Mouse (Mus musculus) heart, postnatal 0 days (tissue): Measurements from ENCODE around the gene Ptprcap. TPM values are rescaled to one million over a fixed set of nuclear protein-coding genes. Genes with fewer than 3 reads are reported as not detected.
A peak's percentile ranks its signal among the peaks of the same experiment; 100 is the strongest.

Source experiments
- ATAC-seq: fragments of 200-750 bp; cut with Nextera tagmentation; 2 replicates; pipeline ENCODE4 v1.8.0; 2017; ENCODE audit warnings: low read depth, moderate number of reproducible peaks, moderate library complexity; ENCODE audit not compliant: insufficient read depth
- DNase-seq: peaks from one replicate; pipeline ENCODE4 v3.0.0-alpha.2; 2016; ENCODE audit warnings: low spot score
- H3K27ac ChIP-seq: fragments of 300-500 bp; sonication (generic); 2 replicates; pipeline ENCODE4 v1.5.1; 2014; ENCODE audit warnings: low read depth, mild to moderate bottlenecking
- H3K27me3 ChIP-seq: fragments of 300-500 bp; sonication (generic); 2 replicates; pipeline ENCODE4 v1.6.1; 2014; ENCODE audit warnings: low read length, mixed read lengths; ENCODE audit not compliant: control insufficient read depth, insufficient read depth
- H3K36me3 ChIP-seq: fragments of 300-500 bp; sonication (generic); replicated peaks from 2 replicates; pipeline ENCODE4 v1.6.1; 2014; ENCODE audit warnings: low read length, mixed read lengths; ENCODE audit not compliant: control insufficient read depth, insufficient read depth
- H3K4me1 ChIP-seq: fragments of 300-500 bp; sonication (generic); 2 replicates; pipeline ENCODE4 v1.6.1; 2014; ENCODE audit warnings: antibody characterized with exemption; ENCODE audit not compliant: control insufficient read depth, insufficient read depth
- H3K4me2 ChIP-seq: fragments of 300-500 bp; sonication (generic); 2 replicates; pipeline ENCODE4 v1.6.1; 2014; ENCODE audit warnings: low read depth, mild to moderate bottlenecking, low read length, moderate library complexity
- H3K4me3 ChIP-seq: fragments of 300-500 bp; sonication (generic); 2 replicates; pipeline ENCODE4 v1.5.1; 2014; ENCODE audit warnings: low read depth, low read length
- H3K9ac ChIP-seq: fragments of 300-500 bp; sonication (generic); replicated peaks from 2 replicates; pipeline ENCODE4 v1.6.1; 2014; ENCODE audit warnings: low read depth, low read length, mixed read lengths
- H3K9me3 ChIP-seq: fragments of 300-500 bp; sonication (generic); replicated peaks from 2 replicates; pipeline ENCODE4 v1.6.1; 2016; ENCODE audit warnings: low read length; ENCODE audit not compliant: control insufficient read depth
- CTCF ChIP-seq: IDR thresholded peaks from 2 replicates; pipeline ENCODE4 v1.5.1; 2016; ENCODE audit warnings: antibody characterized with exemption, control low read depth, low read depth
- EP300 ChIP-seq: IDR thresholded peaks from 2 replicates; pipeline ENCODE4 v1.6.1; 2016; ENCODE audit warnings: antibody characterized with exemption, low read depth
- WGBS: fragments of 180-500 bp; shearing (Covaris S2); extraction: QIAGEN DNeasy Blood & Tissue Kit; methylation state at CpG from one replicate; pipeline ENCODE4 v1.1.7; 2014; 5-methylcytosine and 5-hydroxymethylcytosine counted together
- polyA plus RNA-seq: library from polyadenylated mRNA; unstranded; fragments of >200 nt; fragmentation: Nextera tagmentation; extraction: Ambion mirVana; gene quantifications from 2 replicates; pipeline ENCODE4 v1.2.1, GENCODE M21; 2015
- total RNA-seq: library from RNA; depleted of rRNA; stranded (reverse); fragments of >200 nt; gene quantifications from 2 replicates; pipeline ENCODE4 v1.2.3, GENCODE M21; 2014; ENCODE audit warnings: low replicate concordance

The Ptprcap gene
- total and polyA plus RNA-seq, 2 experiments from 2014 or later: 0.46 TPM; not detected in 1

DNA sequence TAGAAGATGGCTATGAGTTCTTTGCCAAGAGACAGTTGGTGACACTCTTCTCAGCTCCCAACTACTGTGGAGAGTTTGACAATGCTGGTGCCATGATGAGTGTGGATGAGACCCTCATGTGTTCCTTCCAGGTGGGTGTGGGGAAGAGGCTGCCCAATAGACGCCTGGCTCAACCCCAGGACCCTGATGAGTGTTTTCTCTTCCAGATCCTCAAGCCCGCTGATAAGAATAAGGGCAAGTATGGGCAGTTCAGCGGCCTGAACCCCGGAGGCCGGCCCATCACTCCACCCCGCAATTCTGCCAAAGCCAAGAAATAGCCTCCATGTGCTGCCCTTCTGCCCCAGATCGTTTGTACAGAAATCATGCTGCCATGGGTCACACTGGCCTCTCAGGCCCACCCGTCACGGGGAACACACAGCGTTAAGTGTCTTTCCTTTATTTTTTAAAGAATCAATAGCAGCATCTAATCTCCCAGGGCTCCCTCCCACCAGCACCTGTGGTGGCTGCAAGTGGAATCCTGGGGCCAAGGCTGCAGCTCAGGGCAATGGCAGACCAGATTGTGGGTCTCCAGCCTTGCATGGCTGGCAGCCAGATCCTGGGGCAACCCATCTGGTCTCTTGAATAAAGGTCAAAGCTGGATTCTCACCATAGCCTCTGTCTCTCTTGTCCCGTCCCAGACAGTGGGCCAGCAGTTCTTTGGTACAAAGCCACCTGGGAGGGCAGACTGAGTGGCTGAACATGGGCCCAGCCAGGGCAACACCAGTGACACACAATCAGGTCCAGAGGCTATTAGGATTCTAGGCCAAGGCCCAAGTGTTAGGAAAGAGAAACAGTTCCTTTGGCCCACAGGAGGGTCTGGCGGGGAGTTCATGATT lies 41.6 kb downstream of the Ptprcap start:
- no peak overlapping the region for H3K9ac ChIP-seq
- no peak overlapping the region for H3K4me3 ChIP-seq
- no peak overlapping the region for H3K27ac ChIP-seq
- TF ChIP-seq EP300 (no peak), CTCF (no peak)
- peaks cover 62% of the 10 kb centered on the region for H3K36me3 ChIP-seq
- 73% methylated on average over 12 of the region's 12 CpGs for WGBS
- H3K9me3 ChIP-seq: no peaks in the 10 kb centered on the region
- peaks cover 15% of the 10 kb centered on the region for H3K4me1 ChIP-seq
- DNase-seq (no peak), ATAC-seq (no peak)
- no peaks in the 10 kb centered on the region for H3K27me3 ChIP-seq
- no peak overlapping the region for H3K4me2 ChIP-seq

DNA sequence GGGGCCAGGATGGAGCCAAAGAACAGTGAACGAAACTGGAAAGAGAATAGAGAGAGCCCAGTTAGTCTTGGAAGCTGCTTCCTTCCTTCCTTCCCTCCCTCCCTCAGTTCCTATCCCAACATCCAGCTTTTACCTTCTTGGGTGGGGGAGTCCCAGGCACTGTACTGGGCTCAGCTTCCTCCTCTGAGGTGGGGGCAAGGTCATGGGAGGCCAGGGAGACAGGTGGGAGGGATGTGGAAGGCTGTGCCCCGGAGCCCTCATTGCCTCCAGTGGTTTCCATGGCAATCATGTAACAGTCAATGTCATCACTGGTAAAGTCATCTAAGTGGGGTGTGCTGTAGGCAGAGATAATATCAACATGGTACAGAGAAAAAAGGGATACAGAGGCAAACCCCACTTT lies 42.6 kb downstream of the Ptprcap start:
- TF ChIP-seq CTCF: no peak
- no peak for TF ChIP-seq EP300
- H3K27ac ChIP-seq: no peak overlapping the region
- ATAC-seq (no peak), DNase-seq (no peak)
- peaks cover 23% of the 10 kb centered on the region for H3K4me1 ChIP-seq
- H3K36me3 ChIP-seq: peaks cover 65% of the 10 kb centered on the region
- H3K4me3 ChIP-seq: no peak overlapping the region
- H3K27me3 ChIP-seq: no peaks in the 10 kb centered on the region
- no peak overlapping the region for H3K9ac ChIP-seq
- H3K9me3 ChIP-seq: no peaks in the 10 kb centered on the region
- 46% methylated on average over 2 of the region's 2 CpGs for WGBS
- H3K4me2 ChIP-seq: no peak overlapping the region

DNA sequence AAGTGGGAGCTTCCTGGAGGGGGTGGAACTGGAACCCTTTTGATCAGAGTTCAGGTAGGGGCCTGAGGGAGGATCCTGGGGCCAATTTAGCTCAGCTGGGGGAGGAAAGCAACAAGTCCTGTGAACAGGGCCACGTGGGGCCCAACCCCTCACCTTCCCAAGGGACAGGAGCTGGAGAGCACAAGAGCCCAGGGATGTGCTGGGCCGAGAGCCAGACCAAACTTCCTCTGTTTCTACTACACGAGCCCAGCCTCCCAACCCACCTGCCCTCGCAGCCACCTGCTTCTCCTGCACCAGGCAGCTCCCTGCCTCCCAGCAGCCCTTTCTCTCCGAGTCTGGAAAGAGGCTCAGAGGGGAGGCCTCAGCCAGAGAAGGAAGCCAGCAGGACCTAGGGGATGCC lies 43.1 kb downstream of the Ptprcap start:
- Histone ChIP-seq H3K27me3 (no peaks in the 10 kb centered on the region), H3K9me3 (no peaks in the 10 kb centered on the region), H3K4me2 (no peak overlapping the region), H3K36me3 (peaks cover 65% of the 10 kb centered on the region), H3K4me3 (no peak overlapping the region), H3K27ac (no peak overlapping the region), H3K4me1 (peaks cover 20% of the 10 kb centered on the region), H3K9ac (no peak overlapping the region)
- ATAC-seq (no peak), DNase-seq (no peak)
- 29% methylated on average over 5 of the region's 5 CpGs for WGBS
- TF ChIP-seq EP300 (no peak), CTCF (no peak)

DNA sequence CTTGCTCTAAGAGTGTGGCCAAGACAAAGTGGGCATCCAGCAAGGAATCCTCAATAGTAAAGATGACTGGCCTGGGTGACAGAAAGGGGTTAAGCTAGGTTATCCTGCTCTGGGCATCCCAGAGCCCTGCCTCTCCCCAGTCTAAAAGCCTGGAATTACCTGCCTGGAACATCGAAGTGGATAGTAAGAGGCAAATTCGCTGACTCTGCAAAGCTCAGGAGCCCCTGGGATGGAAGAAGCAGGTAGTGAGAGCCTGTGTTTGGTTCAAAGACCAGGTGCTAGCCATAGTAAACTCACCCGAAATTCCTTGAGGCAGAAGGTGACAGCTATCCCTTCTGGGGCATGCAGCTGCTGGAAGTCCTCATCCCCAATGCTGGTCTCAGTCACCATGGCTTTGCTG lies 43.8 kb downstream of the Ptprcap start:
- H3K27me3 ChIP-seq: no peaks in the 10 kb centered on the region
- H3K4me1 ChIP-seq: peaks cover 22% of the 10 kb centered on the region
- H3K4me2 ChIP-seq: no peak overlapping the region
- H3K4me3 ChIP-seq: no peak overlapping the region
- H3K27ac ChIP-seq: no peak overlapping the region
- TF ChIP-seq EP300: no peak
- no peak for TF ChIP-seq CTCF
- no peak overlapping the region for H3K9ac ChIP-seq
- H3K36me3 ChIP-seq: peaks cover 65% of the 10 kb centered on the region
- ATAC-seq: no peak
- 62% methylated on average over 3 of the region's 3 CpGs for WGBS
- no peak for DNase-seq
- H3K9me3 ChIP-seq: no peaks in the 10 kb centered on the region

DNA sequence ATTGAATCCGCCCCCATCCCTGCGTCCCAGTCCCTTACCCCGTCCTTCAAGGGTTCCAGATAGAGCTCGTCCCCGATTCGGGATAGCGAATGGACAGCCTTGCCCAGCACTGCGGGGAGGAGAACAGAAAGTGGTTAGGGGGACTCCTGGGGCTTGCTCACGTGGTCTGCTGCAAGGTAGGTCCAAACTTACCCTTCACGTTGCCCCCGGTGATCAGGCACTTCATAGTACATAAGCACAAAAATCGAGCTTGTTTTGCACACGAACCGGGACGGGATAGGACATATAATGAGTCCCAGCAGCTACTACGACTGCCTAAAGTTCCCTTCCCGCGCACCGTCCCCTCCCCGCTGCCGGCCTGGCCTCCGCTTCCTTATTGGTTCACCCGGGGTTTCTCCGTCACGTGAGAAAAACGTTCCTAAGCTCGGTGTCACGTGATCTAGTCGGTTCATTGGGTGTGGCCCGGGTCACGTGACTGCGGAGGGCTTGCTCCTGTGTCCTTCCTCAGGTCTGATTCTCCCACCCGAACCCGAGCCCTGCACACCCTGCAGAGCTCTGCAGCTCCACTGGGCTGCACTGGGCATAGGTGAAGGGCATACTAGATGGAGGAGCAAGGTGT lies 48.0 kb downstream of the Ptprcap start, which contains the start of gene Rad9a:
TSS of gene Rad9a (minus strand) at position 372 of the 619 bp plus-strand sequence.
- TF ChIP-seq EP300 (peak; percentile 78; the same call in 1 of the 2 replicates), CTCF (no peak)
- DNase-seq (peak; percentile 99), ATAC-seq (peak; percentile 88)
- H3K4me1 ChIP-seq: peaks cover 21% of the 10 kb centered on the region
- peak within 1 kb of the TSS; percentile 67 for H3K4me3 ChIP-seq
- peak within 1 kb of the TSS; percentile 82 for H3K4me2 ChIP-seq
- H3K36me3 ChIP-seq: peaks cover 31% of the 10 kb centered on the region
- peak within 1 kb of the TSS; percentile 67 for H3K27ac ChIP-seq
- peak within 1 kb of the TSS; percentile 80 for H3K9ac ChIP-seq
- no peaks in the 10 kb centered on the region for H3K9me3 ChIP-seq
- under 1% methylated on average over 34 of the region's 34 CpGs for WGBS
- no peaks in the 10 kb centered on the region for H3K27me3 ChIP-seq
